Comparison of ENCODE assay signal across 13 mouse cellular contexts in genomic region chr11:71763651-71764275, GRCm38 (mm10). TPM values are rescaled to one million over a fixed set of nuclear protein-coding genes. Genes with fewer than 3 reads are reported as not detected.
DNase-seq lines count a peak whose midpoint lies in the region; ATAC-seq and TF ChIP-seq lines count a peak whose summit lies in the region.
"Had no signal": no experiment of that assay in that cellular context is flagged by ENCODE, and none has a peak within 500 bp of the region (broad histone marks: within the 10 kb centered on the region; RNA-seq: fewer than 3 reads in every experiment).

No protein-coding gene starts in this region.

- WGBS in forebrain, embryonic 10.5 days = 64% methylated on average over 5 of the region's 5 CpGs
- 25% methylated on average over 5 of the region's 5 CpGs for whole genome bisulfite sequencing in hindbrain, embryonic 13.5 days
- WGBS in midbrain, embryonic 16.5 days = 20% methylated on average over 5 of the region's 5 CpGs
- WGBS in lung, adult 2 months = 45% methylated on average over 5 of the region's 5 CpGs

- peak overlapping the region; percentile 78; the same call in 1 of the 2 replicates for H3K27ac ChIP-seq in forebrain, embryonic 10.5 days
- peak overlapping the region; percentile 79 for H3K27ac ChIP-seq in hindbrain, embryonic 13.5 days
- H3K27ac ChIP-seq in midbrain, embryonic 16.5 days (ENCODE audit: low read length) = peak overlapping the region; percentile 62
- H3K27ac ChIP-seq: liver, embryonic 12.5 days had no signal

- peaks cover 77% of the 10 kb centered on the region for H3K36me3 ChIP-seq in forebrain, embryonic 10.5 days (replicated peaks)
- peaks cover 38% of the 10 kb centered on the region for H3K36me3 ChIP-seq in hindbrain, embryonic 13.5 days
- peaks cover 9% of the 10 kb centered on the region; the same call in 1 of the 2 replicates for H3K36me3 ChIP-seq in midbrain, embryonic 16.5 days (ENCODE audit: control insufficient read depth, insufficient read depth, low read length)
- H3K36me3 ChIP-seq: liver, embryonic 12.5 days had no signal

- DNase-seq in brain, embryonic 14.5 days (ENCODE audit: low read depth) = peak; percentile 80
- no peak for DNase-seq in forebrain, embryonic 10.5 days (ENCODE audit: extremely low spot score, low spot score)
- no peak for DNase-seq in natural killer cell, adult 2 months (ENCODE audit: low spot score in 2 of 2)
- DNase-seq in lung, adult 2 months = no peak
- DNase-seq in yolk sac, embryonic 10.5 days (ENCODE audit: low spot score) = no peak
- DNase-seq: adrenal gland, postnatal 14 days; cerebellum, adult 11 months; lung, postnatal 14 days; thymus, postnatal 36 days had no signal

- no peak for TF ChIP-seq CTCF in brain, embryonic 14.5 days (IDR thresholded peaks at IDR 0.05; ENCODE audit: borderline replicate concordance, extremely low read depth, insufficient read depth, insufficient read length)
- no peak for TF ChIP-seq CTCF in lung, adult 2 months (IDR thresholded peaks at IDR 0.05; ENCODE audit: insufficient read depth, low read length)

- H3K9me3 ChIP-seq in forebrain, embryonic 10.5 days = no peaks in the 10 kb centered on the region
- H3K9me3 ChIP-seq in hindbrain, embryonic 13.5 days = no peaks in the 10 kb centered on the region
- no peaks in the 10 kb centered on the region for H3K9me3 ChIP-seq in midbrain, embryonic 16.5 days (replicated peaks; ENCODE audit: control insufficient read depth, low read length, poor library complexity, severe bottlenecking)
- H3K9me3 ChIP-seq: liver, embryonic 12.5 days had no signal

- H3K4me2 ChIP-seq in hindbrain, embryonic 13.5 days = 0 out of 2 replicates have a peak overlapping the region, but pooled peaks have one; percentile 2
- H3K4me2 ChIP-seq in midbrain, embryonic 16.5 days (ENCODE audit: low read length) = no peak overlapping the region
- H3K4me2 ChIP-seq: liver, embryonic 12.5 days had no signal

- peak; percentile 49; the same call in 1 of the 2 replicates for ATAC-seq in hindbrain, embryonic 13.5 days (ENCODE audit: low FRiP score)
- no peak for ATAC-seq in midbrain, embryonic 16.5 days
- ATAC-seq: intestine, postnatal 0 days; liver, embryonic 12.5 days had no signal

- H3K9ac ChIP-seq in hindbrain, embryonic 13.5 days = no peak overlapping the region
- H3K9ac ChIP-seq in midbrain, embryonic 16.5 days (ENCODE audit: low read depth, low read length) = no peak overlapping the region
- H3K9ac ChIP-seq: liver, embryonic 12.5 days had no signal

- H3K27me3 ChIP-seq in forebrain, embryonic 10.5 days (ENCODE audit: poor library complexity, severe bottlenecking) = no peaks in the 10 kb centered on the region
- 0 out of 2 replicates have a peak, but pooled peaks cover 5% of the 10 kb centered on the region for H3K27me3 ChIP-seq in hindbrain, embryonic 13.5 days
- H3K27me3 ChIP-seq in midbrain, embryonic 16.5 days (ENCODE audit: control insufficient read depth, insufficient read depth, low read depth, low read length) = no peaks in the 10 kb centered on the region
- H3K27me3 ChIP-seq: liver, embryonic 12.5 days had no signal

- no peak for TF ChIP-seq POLR2A in brain, embryonic 14.5 days (IDR thresholded peaks at IDR 0.05; ENCODE audit: borderline replicate concordance, extremely low read depth, insufficient read depth, insufficient read length, poor library complexity, severe bottlenecking)
- no peak for TF ChIP-seq POLR2A in lung, adult 2 months (IDR thresholded peaks at IDR 0.05; ENCODE audit: borderline replicate concordance, extremely low read depth, low read depth, low read length)

- H3K4me3 ChIP-seq in forebrain, embryonic 10.5 days = no peak overlapping the region
- no peak overlapping the region for H3K4me3 ChIP-seq in hindbrain, embryonic 13.5 days
- H3K4me3 ChIP-seq in midbrain, embryonic 16.5 days (ENCODE audit: low read depth, low read length) = no peak overlapping the region
- H3K4me3 ChIP-seq in lung, adult 2 months (replicated peaks; ENCODE audit: extremely low read depth, low read depth, low read length) = no peak overlapping the region
- H3K4me3 ChIP-seq: liver, embryonic 12.5 days had no signal

- H3K4me1 ChIP-seq in forebrain, embryonic 10.5 days = peaks cover 46% of the 10 kb centered on the region
- H3K4me1 ChIP-seq in hindbrain, embryonic 13.5 days (replicated peaks) = peaks cover 78% of the 10 kb centered on the region
- H3K4me1 ChIP-seq in midbrain, embryonic 16.5 days (ENCODE audit: control insufficient read depth, insufficient read depth, low read length) = peaks cover 7% of the 10 kb centered on the region; the same call in 1 of the 2 replicates
- peaks cover 7% of the 10 kb centered on the region for H3K4me1 ChIP-seq in lung, adult 2 months (ENCODE audit: control insufficient read depth, insufficient read depth, low read length)
- H3K4me1 ChIP-seq: liver, embryonic 12.5 days had no signal

RNA-seq across cellular contexts. Expression of gene Wscd1, which starts 14.0 kb away (rescaled TPM):
- polyA plus RNA-seq in brain, embryonic 14.5 days (2012; rRNA removed) = 41.3 and 62.4 TPM in 2 replicates
- polyA plus RNA-seq in forebrain, embryonic 10.5 days (2016; fragmentation: Nextera tagmentation; extraction: Ambion mirVana) = 41.0 and 47.5 TPM in 2 replicates
- polyA plus RNA-seq in hindbrain, embryonic 13.5 days (2015; fragmentation: Nextera tagmentation; extraction: Ambion mirVana) = 69.8 and 70.4 TPM in 2 replicates
- polyA plus RNA-seq in midbrain, embryonic 16.5 days (2015; fragmentation: Nextera tagmentation; extraction: Ambion mirVana) = 75.3 and 86.3 TPM in 2 replicates
- 45.4 and 52.6 TPM in 2 replicates for polyA plus RNA-seq in lung, adult 2 months (2012; rRNA removed)
